Mouse (Mus musculus): ENCODE measurements around the gene Kdelr2. TPM values are rescaled to one million over a fixed set of nuclear protein-coding genes. Genes with fewer than 3 reads are reported as not detected.

The Kdelr2 gene
- polyA plus RNA-seq, 1 experiment from 2014 or later: 123 TPM

GRCm38 (mm10) chr5:143464757-143465118, 61.1 kb downstream of the Kdelr2 start:
- H3K4me2 ChIP-seq: peak overlapping the region; percentile 84
- peak overlapping the region; percentile 82 for H3K9ac ChIP-seq
- H3K36me3 ChIP-seq (replicated peaks): peaks cover 9% of the 10 kb centered on the region; the same call in 1 of the 2 replicates
- under 1% methylated on average over 20 of the region's 20 CpGs for WGBS
- H3K27me3 ChIP-seq (replicated peaks): no peaks in the 10 kb centered on the region
- ATAC-seq (replicated peaks): peak; percentile 81
- H3K9me3 ChIP-seq: no peaks in the 10 kb centered on the region
- peak overlapping the region; percentile 82 for H3K27ac ChIP-seq
- peaks cover 17% of the 10 kb centered on the region for H3K4me1 ChIP-seq
- H3K4me3 ChIP-seq: peak overlapping the region; percentile 93

GRCm38 (mm10) chr5:143465156-143466085, 61.8 kb downstream of the Kdelr2 start:
- Histone ChIP-seq H3K4me1 (peaks cover 17% of the 10 kb centered on the region), H3K27ac (peak overlapping the region; percentile 82; the same call in 1 of the 2 replicates), H3K4me3 (peak overlapping the region; percentile 93), H3K36me3 (replicated peaks) (peaks cover 11% of the 10 kb centered on the region; the same call in 1 of the 2 replicates), H3K9me3 (no peaks in the 10 kb centered on the region), H3K4me2 (peak overlapping the region; percentile 84), H3K27me3 (replicated peaks) (no peaks in the 10 kb centered on the region), H3K9ac (peak overlapping the region; percentile 82)
- 40% methylated on average over 23 of the region's 23 CpGs for WGBS
- no peak for ATAC-seq (replicated peaks)

GRCm38 (mm10) chr5:143466891-143467669, 63.4 kb downstream of the Kdelr2 start:
- Histone ChIP-seq H3K4me3 (no peak overlapping the region), H3K4me2 (no peak overlapping the region), H3K27ac (no peak overlapping the region), H3K36me3 (replicated peaks) (peaks cover 11% of the 10 kb centered on the region; the same call in 1 of the 2 replicates), H3K4me1 (peaks cover 17% of the 10 kb centered on the region), H3K9me3 (no peaks in the 10 kb centered on the region), H3K9ac (no peak overlapping the region), H3K27me3 (replicated peaks) (no peaks in the 10 kb centered on the region)
- ATAC-seq (replicated peaks): no peak
- 96% methylated on average over 23 of the region's 23 CpGs for WGBS

- Histone ChIP-seq H3K4me2 (no peak overlapping the region), H3K27ac (no peak overlapping the region), H3K9me3 (no peaks in the 10 kb centered on the region), H3K9ac (no peak overlapping the region), H3K4me3 (no peak overlapping the region), H3K36me3 (replicated peaks) (peaks cover 11% of the 10 kb centered on the region; the same call in 1 of the 2 replicates), H3K27me3 (replicated peaks) (no peaks in the 10 kb centered on the region), H3K4me1 (peaks cover 17% of the 10 kb centered on the region)
- ATAC-seq (replicated peaks): no peak
- 93% methylated on average over 6 of the region's 6 CpGs for WGBS
Observed at GRCm38 (mm10) chr5:143467931-143468330, 64.3 kb downstream of the Kdelr2 start.

- H3K9ac ChIP-seq: no peak overlapping the region
- no peaks in the 10 kb centered on the region for H3K9me3 ChIP-seq
- 95% methylated on average over 8 of the region's 8 CpGs for WGBS
- H3K4me2 ChIP-seq: no peak overlapping the region
- no peak overlapping the region for H3K27ac ChIP-seq
- H3K4me3 ChIP-seq: no peak overlapping the region
- no peak for ATAC-seq (replicated peaks)
- H3K27me3 ChIP-seq (replicated peaks): no peaks in the 10 kb centered on the region
- H3K36me3 ChIP-seq (replicated peaks): peaks cover 13% of the 10 kb centered on the region; the same call in 1 of the 2 replicates
- H3K4me1 ChIP-seq: peaks cover 9% of the 10 kb centered on the region
Observed at GRCm38 (mm10) chr5:143469628-143470027, 66.0 kb downstream of the Kdelr2 start.

GRCm38 (mm10) chr5:143470421-143471164, 67.0 kb downstream of the Kdelr2 start:
- Histone ChIP-seq H3K36me3 (replicated peaks) (peaks cover 23% of the 10 kb centered on the region; the same call in 1 of the 2 replicates), H3K9ac (no peak overlapping the region), H3K4me3 (no peak overlapping the region), H3K9me3 (no peaks in the 10 kb centered on the region), H3K27me3 (replicated peaks) (no peaks in the 10 kb centered on the region), H3K4me2 (no peak overlapping the region), H3K27ac (no peak overlapping the region), H3K4me1 (peaks cover 3% of the 10 kb centered on the region)
- WGBS: 80% methylated on average over 15 of the region's 15 CpGs
- ATAC-seq (replicated peaks): no peak

GRCm38 (mm10) chr5:143471165-143471546, 67.5 kb downstream of the Kdelr2 start:
- no peaks in the 10 kb centered on the region for H3K27me3 ChIP-seq (replicated peaks)
- no peak overlapping the region for H3K9ac ChIP-seq
- H3K4me1 ChIP-seq: no peaks in the 10 kb centered on the region
- no peak overlapping the region for H3K27ac ChIP-seq
- ATAC-seq (replicated peaks): no peak
- H3K4me3 ChIP-seq: no peak overlapping the region
- no peak overlapping the region for H3K4me2 ChIP-seq
- no peaks in the 10 kb centered on the region for H3K9me3 ChIP-seq
- WGBS: 99% methylated on average over 3 of the region's 3 CpGs
- peaks cover 29% of the 10 kb centered on the region for H3K36me3 ChIP-seq (replicated peaks)

Other genes with a start within 250 kb of the Kdelr2 start
- 14.9 and 16.1 TPM in 2 replicates for gene Rbak, start 223.1 kb upstream of the Kdelr2 start, polyA plus RNA-seq (2015; fragmentation: Nextera tagmentation; extraction: Ambion mirVana)
- gene Spdye4b, start 222.8 kb upstream of the Kdelr2 start, polyA plus RNA-seq (2015; fragmentation: Nextera tagmentation; extraction: Ambion mirVana): not detected in 2 replicates
- gene Spdye4a, start 176.9 kb upstream of the Kdelr2 start, polyA plus RNA-seq (2015; fragmentation: Nextera tagmentation; extraction: Ambion mirVana): not detected in 2 replicates
- 22.5 and 22.8 TPM in 2 replicates for gene Zfp12, start 168.7 kb upstream of the Kdelr2 start, polyA plus RNA-seq (2015; fragmentation: Nextera tagmentation; extraction: Ambion mirVana)
- 14.0 and 15.0 TPM in 2 replicates for gene Zfp316, start 133.8 kb upstream of the Kdelr2 start, polyA plus RNA-seq (2015; fragmentation: Nextera tagmentation; extraction: Ambion mirVana)
- gene Zfp853, start 110.2 kb upstream of the Kdelr2 start, polyA plus RNA-seq (2015; fragmentation: Nextera tagmentation; extraction: Ambion mirVana): 0.19 and 0.34 TPM in 2 replicates
- gene E130309D02Rik, start 88.5 kb upstream of the Kdelr2 start, polyA plus RNA-seq (2015; fragmentation: Nextera tagmentation; extraction: Ambion mirVana): 32.2 and 33.5 TPM in 2 replicates
- gene Zdhhc4, start 74.6 kb upstream of the Kdelr2 start, polyA plus RNA-seq (2015; fragmentation: Nextera tagmentation; extraction: Ambion mirVana): 73.5 and 79.0 TPM in 2 replicates
- gene Grid2ip, start 46.5 kb upstream of the Kdelr2 start, polyA plus RNA-seq (2015; fragmentation: Nextera tagmentation; extraction: Ambion mirVana): 0.33 and 0.44 TPM in 2 replicates
- 22.6 and 23.3 TPM in 2 replicates for gene Daglb, start 60.7 kb downstream of the Kdelr2 start, polyA plus RNA-seq (2015; fragmentation: Nextera tagmentation; extraction: Ambion mirVana)
- 389 and 397 TPM in 2 replicates for gene Rac1, start 124.2 kb downstream of the Kdelr2 start, polyA plus RNA-seq (2015; fragmentation: Nextera tagmentation; extraction: Ambion mirVana)
- gene Cyth3, start 218.6 kb downstream of the Kdelr2 start, polyA plus RNA-seq (2015; fragmentation: Nextera tagmentation; extraction: Ambion mirVana): 39.1 and 41.4 TPM in 2 replicates